Mouse (Mus musculus) megakaryocyte, adult 5-6 weeks (primary cell): ENCODE results near the gene Traf3ip3. TPM values are rescaled to one million over a fixed set of nuclear protein-coding genes. Genes with fewer than 3 reads are reported as not detected.

Experiments used
- ATAC-seq: 2 replicates; pipeline ENCODE4 v1.8.0; 2016; ENCODE audit warnings: mild to moderate bottlenecking, inconsistent platforms; ENCODE audit not compliant: poor library complexity, severe bottlenecking
- total RNA-seq, 2 experiments: library from RNA; stranded (forward) in 1 of 2; stranded (reverse) in 1 of 2; fragments of 153-499, 151-499 nt in 1 of 2; fragments of 221-1000, 200-1000 nt in 1 of 2; gene quantifications; 2 replicates each; pipeline versions ENCODE4 v1.2.3 to v1.2.4; 2015 to 2017

Traf3ip3 gene
- 86.6 and 94.4 TPM in 2 replicates for total RNA-seq (2015)
- total RNA-seq (2017): 141 and 142 TPM in 2 replicates

DNA sequence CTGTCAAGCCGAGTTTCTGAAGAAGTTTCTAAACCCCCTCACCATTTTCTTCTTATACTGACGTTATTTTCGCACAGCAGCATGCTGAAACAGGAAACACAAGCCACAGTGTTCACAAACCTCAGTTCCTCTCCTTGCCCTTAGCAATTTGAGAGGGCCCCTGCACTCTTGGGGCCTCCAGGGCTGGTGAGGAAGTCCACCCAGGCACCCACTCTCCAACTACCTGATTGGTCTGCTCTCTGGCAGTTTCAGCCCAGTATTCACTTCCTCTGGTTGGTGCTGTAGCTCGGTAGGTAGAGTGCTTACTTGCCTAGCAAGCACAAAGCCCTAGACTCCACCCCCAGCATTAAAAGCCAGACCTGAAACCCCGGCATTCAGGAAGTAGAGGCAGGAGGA is at the start of gene Traf3ip3:
TSS of gene Traf3ip3 (minus strand) at position 321 of the 396 bp plus-strand sequence.
- ATAC-seq: peak; percentile 83

DNA sequence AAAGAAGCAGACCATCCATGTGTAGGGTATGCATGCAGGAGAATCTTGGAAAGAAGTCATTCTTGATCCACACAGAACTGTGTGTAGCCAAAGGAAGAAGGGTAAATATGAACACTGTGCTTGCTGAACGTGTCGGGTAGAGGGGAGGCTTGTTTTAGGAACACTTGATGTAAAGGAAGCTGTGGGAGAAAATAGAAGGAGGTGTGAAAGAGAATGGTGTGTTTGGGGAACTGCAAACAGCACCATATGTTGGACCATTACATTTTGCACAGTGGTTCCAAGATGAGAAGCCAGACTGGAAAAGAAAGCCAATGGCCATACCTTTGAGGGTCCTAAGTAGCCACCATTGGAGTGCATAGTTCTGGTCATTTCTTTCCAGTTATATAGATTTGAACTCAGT is 48.5 kb upstream of the Traf3ip3 start:
- ATAC-seq: no peak

DNA sequence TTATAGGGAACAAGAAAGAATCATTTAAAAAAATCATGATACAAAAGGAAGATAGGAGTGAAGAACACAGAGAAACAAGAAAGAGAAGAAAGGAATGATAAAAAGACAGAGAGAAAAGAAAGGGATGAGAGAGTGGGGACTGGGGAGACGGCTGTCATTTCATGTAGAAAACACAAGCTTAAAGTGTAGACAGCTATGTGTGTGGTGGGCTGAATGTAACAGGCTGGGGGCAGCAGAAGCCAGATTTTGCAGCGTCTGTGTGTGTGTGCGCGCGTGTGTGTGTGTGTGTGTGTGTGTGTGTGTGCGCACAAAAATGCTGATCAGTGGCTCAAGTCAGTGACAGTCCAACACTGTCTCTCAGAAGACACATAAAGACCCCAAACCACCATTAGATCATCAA is 42.7 kb upstream of the Traf3ip3 start:
- ATAC-seq: no peak

- ATAC-seq: no peak
Observed at GRCm38 (mm10) chr1:193243571-193244193, 42.2 kb upstream of the Traf3ip3 start.

GRCm38 (mm10) chr1:193242863-193243262 is 41.4 kb upstream of the Traf3ip3 start:
- peak; percentile 74 for ATAC-seq

DNA sequence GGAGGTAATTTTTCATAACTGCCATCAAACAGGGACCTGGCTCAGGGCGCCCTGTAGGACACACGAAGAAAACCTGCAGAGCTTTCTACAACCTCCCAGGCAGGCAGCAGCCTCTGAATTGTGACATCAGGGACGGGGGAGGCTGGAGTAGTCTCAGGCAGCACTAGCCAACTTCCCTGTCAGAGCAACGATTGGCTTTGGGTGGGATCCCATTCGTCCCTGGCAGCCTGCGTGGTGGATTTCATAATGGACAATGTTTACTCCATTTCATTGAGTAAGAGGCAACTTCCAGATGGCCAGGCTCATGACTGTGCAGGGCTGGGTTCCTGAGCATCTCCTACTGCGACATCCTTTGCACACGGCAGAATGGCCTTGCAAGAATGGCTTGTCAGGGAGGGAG is 40.7 kb upstream of the Traf3ip3 start:
- ATAC-seq: peak; percentile 91

DNA sequence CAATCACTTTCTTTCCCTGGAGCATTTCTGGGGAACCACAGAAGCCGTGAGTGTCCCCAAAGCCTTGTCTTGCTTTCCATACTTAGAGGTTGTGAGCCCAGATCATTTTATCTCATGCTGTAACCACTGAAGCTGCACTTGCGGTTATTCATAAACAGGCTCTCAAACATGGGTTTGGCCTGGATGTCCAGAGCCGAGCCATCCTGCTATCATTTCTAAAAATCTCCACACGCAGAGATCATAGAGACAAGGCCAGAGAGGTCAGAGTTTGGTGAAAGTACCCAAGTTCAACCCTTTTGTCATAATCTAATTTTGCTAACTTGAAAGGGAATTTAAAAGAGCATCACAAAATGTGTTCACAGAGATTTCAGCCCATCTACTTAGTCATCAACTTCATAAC is 39.9 kb upstream of the Traf3ip3 start:
- no peak for ATAC-seq

GRCm38 (mm10) chr1:193238426-193238825 is 36.9 kb upstream of the Traf3ip3 start:
- no peak for ATAC-seq

DNA sequence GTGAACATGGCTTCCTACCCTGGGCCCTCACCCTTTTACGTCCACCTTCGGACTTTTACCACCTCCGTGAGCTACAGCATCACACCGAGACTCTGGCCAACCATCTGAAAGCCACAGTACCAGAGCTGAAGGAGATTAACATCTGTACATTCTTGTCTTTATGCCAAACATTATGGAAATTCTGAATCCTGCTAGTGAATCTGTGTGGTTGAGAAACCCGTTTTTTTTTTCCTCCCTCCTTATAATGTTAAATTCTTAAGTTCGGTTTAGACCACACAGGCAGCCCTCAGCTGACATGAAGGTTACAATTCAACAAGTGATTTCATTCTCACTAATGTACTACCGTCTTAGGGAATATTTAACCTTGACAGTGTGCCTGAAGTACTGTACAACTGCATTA is 33.4 kb upstream of the Traf3ip3 start:
- no peak for ATAC-seq

DNA sequence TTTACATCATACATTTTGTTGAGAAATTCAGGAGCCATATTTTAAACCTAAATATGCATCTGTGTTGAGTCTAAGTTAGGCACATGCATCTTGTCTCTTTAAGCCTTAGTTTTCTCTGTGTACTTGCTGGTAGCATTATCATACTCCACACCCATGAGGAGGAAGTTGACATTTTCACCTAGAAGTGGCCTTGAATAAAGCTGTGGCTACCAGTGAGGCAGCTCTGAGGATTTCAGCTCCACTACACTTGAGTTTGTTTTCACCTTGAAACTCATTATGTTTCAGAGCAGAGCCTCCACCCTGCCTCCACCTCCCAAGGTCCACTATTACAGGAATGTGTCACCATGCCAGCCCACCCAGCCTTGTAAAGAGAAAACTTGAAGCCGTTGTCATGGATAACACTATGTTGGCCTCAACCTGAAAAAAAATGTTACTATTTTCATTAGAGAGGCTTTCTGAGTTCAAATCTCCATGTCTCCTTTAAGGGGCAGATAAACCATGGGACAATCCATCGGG is 32.7 kb upstream of the Traf3ip3 start:
- no peak for ATAC-seq

GRCm38 (mm10) chr1:193232732-193233131 is 31.2 kb upstream of the Traf3ip3 start:
- ATAC-seq: peak; percentile 50; the same call in 1 of the 2 replicates

- ATAC-seq: peak; percentile 84
Observed at GRCm38 (mm10) chr1:193230935-193231334, 29.4 kb upstream of the Traf3ip3 start.

- no peak for ATAC-seq
Observed at GRCm38 (mm10) chr1:193230531-193230930, 29.0 kb upstream of the Traf3ip3 start.

DNA sequence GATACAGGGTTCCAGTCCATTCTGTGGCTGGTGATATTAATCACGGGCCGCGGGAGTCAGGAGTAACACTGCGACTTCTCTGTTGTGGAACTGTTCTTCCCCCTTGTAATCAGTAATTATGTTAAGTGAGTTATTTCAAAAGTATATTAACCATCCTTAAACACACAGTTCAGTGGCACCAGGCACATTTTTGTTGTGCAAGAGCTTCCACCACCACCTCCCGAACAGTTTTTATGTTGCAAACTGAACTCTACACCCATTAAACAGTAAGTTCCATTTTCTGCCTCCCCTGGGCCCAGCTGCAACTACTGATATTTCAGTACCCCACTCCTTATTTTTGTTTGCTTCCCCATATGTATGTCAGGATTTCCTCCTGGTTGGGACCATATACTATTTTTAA is 28.1 kb upstream of the Traf3ip3 start:
- ATAC-seq: peak; percentile 38

DNA sequence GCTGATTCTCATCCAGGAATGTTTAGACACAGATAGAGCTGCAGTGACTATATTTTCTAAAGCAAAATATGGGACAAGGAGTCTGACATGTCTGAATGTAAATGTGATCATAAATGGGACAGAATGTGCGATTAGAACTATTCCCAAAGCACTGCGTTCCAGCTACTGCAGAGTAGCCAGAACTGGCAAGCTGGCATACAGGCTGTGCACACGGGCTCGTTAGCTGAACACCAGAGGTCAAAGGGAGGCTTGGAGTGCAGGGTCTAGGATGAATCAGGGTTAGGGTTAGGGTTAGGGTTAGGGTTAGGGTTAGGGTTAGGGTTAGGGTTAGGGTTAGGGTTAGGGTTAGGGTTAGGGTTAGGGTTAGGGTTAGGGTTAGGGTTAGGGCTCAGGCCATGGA is 26.0 kb upstream of the Traf3ip3 start:
- no peak for ATAC-seq

- ATAC-seq: peak; percentile 44
Observed at GRCm38 (mm10) chr1:193226724-193227522, 25.4 kb upstream of the Traf3ip3 start.

GRCm38 (mm10) chr1:193226114-193226513 is 24.6 kb upstream of the Traf3ip3 start:
- no peak for ATAC-seq

DNA sequence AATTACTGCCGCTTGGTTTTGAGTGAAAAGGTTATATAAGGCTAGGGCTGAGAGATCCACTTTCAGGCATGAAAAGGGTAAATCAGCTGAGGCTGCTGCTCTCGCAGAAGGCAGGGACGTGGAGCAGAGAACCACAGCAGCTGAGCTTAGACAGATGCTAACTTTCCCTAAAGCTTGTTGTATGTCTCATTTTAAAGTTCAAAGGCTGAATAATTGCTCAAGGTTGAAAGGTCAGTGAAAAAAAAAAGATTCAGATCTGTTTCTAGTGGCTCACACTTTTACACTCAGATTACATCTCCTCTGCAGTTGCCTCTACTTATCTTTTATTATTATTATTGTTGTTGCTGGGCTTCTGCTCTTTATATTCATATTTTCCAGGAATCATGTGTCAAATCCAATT is 24.0 kb upstream of the Traf3ip3 start:
- ATAC-seq: no peak

DNA sequence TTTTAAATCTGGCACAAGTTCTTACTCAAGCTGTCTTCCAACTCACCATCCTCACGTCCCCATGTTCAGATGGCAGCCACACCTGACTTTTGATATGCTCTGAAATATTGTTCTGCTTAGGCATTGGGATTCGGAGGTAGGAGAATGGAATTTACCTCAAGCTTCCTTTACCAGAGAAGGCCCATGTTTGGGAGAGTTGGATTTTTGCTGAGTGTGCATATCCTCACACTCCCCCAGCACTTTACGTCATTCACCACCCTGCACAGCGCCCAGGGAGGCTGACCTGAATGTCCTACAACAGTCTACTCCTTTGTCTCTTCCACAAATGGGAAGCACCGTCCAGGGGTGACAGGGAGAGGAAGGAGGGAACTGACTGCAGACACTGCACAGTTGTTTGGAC is 18.9 kb upstream of the Traf3ip3 start:
- ATAC-seq: no peak

DNA sequence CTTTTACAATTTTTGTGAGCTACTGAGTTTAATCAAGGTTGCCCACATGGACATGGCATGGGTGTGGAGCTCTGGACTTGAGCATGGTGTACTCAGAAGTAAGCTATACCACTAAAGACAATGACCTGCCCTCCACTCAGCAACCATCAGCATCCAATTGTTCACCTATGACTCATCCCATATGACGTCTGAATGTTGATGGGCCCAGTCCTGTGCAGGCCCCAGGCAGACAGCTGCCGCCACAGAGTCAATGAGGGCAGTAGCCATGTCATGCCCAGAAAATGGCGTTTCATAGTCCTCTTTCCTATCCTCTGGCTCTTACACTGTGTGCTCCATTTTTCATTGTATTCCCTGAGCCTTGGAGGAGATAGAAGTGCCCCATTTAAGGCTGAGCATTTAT is 14.5 kb upstream of the Traf3ip3 start:
- ATAC-seq: no peak

GRCm38 (mm10) chr1:193214053-193214452 is 12.6 kb upstream of the Traf3ip3 start:
- ATAC-seq: no peak

DNA sequence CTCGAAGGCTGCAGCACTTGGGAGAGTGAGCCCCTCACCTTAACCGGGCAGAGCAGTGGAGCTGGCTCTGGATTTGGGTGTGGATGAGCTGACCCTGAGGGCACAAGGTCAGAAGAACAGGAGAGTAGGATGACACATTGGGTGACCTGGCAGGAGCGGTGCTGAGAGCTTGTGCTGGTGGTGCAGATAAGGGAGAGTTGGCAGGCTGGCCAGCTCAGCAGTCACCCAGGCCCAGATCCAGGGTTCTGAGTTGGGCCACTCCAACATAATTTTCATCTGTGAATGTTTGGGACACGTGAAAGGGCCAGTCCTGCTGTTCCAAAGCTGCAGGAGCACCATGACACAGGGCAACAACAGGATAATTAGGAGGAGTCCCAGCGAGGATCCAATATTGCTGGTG is 9.9 kb upstream of the Traf3ip3 start:
- ATAC-seq: no peak
